Mouse (Mus musculus) liver, adult 2 months (tissue): Measurements from ENCODE around the gene Polr3b.

Source experiments
- CTCF ChIP-seq: fragments of 200-500 bp; IDR thresholded peaks from 2 replicates; pipeline ENCODE4 v1.5.1; 2011; ENCODE audit warnings: low read depth, low read length, control low read depth
- POLR2A ChIP-seq: fragments of 200-500 bp; IDR thresholded peaks from 2 replicates; pipeline ENCODE4 v1.6.1; 2011; ENCODE audit warnings: low read length, control low read depth; ENCODE audit not compliant: insufficient read depth; ENCODE audit errors: extremely low read depth

DNA sequence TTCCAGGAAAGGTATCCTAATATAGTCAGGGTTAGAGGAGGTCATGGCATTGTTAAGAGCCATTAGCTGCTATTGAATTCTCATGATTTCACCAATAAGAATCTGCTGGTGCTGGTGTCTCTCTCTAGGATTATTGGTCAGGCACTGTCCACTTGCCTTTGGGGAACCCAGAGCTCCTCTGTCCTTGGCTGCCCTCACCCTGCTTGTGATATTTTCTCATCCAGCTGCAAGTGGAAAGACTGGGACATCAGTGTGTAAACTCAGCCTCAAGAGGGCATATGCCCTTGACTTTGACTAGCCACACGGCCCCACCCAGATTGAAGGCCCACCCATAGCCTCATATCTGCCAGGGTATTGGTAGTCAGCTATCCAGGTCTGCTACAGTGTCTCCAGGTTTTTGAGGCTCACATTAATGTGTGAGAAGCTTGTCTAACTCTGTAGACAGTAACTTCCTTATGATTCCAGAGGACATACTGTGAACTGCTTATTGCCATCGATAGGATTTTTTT, 30.4 kb upstream of the Polr3b start:
- TF ChIP-seq CTCF (no peak), POLR2A (no peak)
